Mouse (Mus musculus): ENCODE data around the gene Ets1. TPM values are rescaled to one million over a fixed set of nuclear protein-coding genes. Genes with fewer than 3 reads are reported as not detected.

Ets1 gene
- polyA plus RNA-seq, 1 experiment from 2014 or later, result 115 TPM

DNA sequence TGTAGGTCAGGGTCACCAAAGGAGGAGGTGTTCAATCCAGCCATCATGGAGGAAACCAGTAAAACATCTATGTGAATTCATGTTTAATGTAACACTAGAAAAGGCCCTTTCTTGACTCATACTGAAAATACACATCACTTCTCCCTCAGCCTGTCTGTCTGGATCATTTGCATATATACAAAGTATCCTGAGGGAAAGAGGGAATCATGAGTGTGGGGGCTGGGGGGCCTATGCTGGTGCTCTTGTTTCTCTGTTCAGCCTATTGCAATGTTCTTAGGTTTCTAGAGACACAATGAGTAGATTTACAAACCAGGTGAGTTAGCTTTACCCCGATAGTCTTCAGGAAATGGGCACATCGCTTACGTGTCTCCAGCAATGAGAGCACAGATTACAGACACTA is 129.1 kb downstream of the Ets1 start:
- ATAC-seq (ENCODE audit: low read depth), result no peak
- H3K9ac ChIP-seq (ENCODE audit: low read length), result no peak overlapping the region
- 94% methylated on average over 3 of the region's 3 CpGs for WGBS
- no peaks in the 10 kb centered on the region for H3K9me3 ChIP-seq (ENCODE audit: control insufficient read depth, low read length)
- H3K27me3 ChIP-seq (ENCODE audit: control insufficient read depth, insufficient read depth, low read depth, low read length), result no peaks in the 10 kb centered on the region
- H3K4me2 ChIP-seq (ENCODE audit: low read depth, low read length), result no peak overlapping the region
- peaks cover 2% of the 10 kb centered on the region; the same call in 1 of the 2 replicates for H3K4me1 ChIP-seq (replicated peaks; ENCODE audit: control insufficient read depth, insufficient read depth, low read length)
- H3K27ac ChIP-seq (ENCODE audit: low read length), result no peak overlapping the region
- no peaks in the 10 kb centered on the region for H3K36me3 ChIP-seq (ENCODE audit: control insufficient read depth, insufficient read depth, low read length)
- H3K4me3 ChIP-seq (ENCODE audit: low read length), result no peak overlapping the region

DNA sequence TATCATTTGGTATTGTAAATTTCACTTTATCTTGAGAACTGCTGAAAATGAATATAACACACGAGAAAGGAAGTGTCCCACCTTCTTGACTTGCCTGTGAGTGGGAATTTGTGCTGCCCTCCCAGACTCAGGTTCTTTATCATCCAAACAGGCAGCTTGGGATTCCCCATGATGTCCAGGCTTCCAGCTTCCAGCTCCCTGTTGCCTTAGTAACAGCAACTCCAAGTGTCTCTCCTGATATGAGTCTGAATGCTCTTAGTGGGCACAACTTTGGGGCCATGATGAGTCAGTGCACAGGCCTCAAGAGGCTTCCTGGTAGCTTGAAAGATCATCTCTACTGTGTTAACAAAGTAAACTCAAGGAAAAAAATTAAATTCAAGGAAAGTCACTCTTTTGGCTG is 142.8 kb downstream of the Ets1 start:
- no peaks in the 10 kb centered on the region for H3K4me1 ChIP-seq (replicated peaks; ENCODE audit: control insufficient read depth, insufficient read depth, low read length)
- H3K9me3 ChIP-seq (ENCODE audit: control insufficient read depth, low read length), result no peaks in the 10 kb centered on the region
- no peak for ATAC-seq (ENCODE audit: low read depth)
- H3K4me3 ChIP-seq (ENCODE audit: low read length), result no peak overlapping the region
- no peak overlapping the region for H3K9ac ChIP-seq (ENCODE audit: low read length)
- 50% methylated on average over 1 of the region's 1 CpGs for WGBS
- no peaks in the 10 kb centered on the region for H3K36me3 ChIP-seq (ENCODE audit: control insufficient read depth, insufficient read depth, low read length)
- H3K4me2 ChIP-seq (ENCODE audit: low read depth, low read length), result no peak overlapping the region
- H3K27me3 ChIP-seq (ENCODE audit: control insufficient read depth, insufficient read depth, low read depth, low read length), result no peaks in the 10 kb centered on the region
- no peak overlapping the region for H3K27ac ChIP-seq (ENCODE audit: low read length)

DNA sequence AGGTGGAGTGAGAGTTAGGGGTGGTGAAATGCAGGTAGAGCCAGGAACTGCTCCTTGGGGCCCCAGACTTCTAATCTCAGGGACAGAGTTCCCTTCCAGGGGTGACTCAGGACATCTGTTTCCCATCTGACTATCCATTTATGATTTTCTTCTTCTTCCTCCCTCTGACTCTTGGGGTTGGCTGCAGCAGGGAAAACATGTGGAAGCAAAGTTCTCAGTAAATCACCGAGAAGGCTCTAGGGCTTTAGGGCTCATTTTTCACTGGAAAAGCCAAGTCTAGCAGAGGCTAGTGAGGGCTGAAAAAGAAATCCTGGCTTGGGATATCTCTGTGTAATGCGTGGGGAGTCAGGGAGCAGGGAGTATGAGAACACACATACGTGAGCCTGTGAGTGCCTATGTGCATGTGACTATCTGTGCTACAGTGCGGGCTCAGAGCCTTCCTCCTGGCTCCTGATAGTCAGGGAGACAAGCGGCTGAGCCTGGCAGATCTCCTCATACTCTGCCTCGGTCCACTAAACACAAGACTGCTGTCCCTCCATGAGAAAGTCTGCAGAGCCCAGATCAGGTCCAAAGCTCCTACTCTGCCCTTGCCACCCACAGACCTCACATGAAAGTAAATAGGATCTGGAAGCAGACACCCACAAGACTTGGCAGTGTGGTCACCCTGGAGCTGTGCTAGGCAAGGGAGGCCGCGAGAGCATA is 146.5 kb downstream of the Ets1 start:
- ATAC-seq (ENCODE audit: low read depth), result no peak; the same call in 1 of the 2 replicates
- no peak overlapping the region for H3K9ac ChIP-seq (ENCODE audit: low read length)
- H3K36me3 ChIP-seq (ENCODE audit: control insufficient read depth, insufficient read depth, low read length), result no peaks in the 10 kb centered on the region
- peaks cover 3% of the 10 kb centered on the region for H3K4me1 ChIP-seq (replicated peaks; ENCODE audit: control insufficient read depth, insufficient read depth, low read length)
- H3K4me2 ChIP-seq (ENCODE audit: low read depth, low read length), result no peak overlapping the region
- no peaks in the 10 kb centered on the region for H3K27me3 ChIP-seq (ENCODE audit: control insufficient read depth, insufficient read depth, low read depth, low read length)
- no peak overlapping the region for H3K4me3 ChIP-seq (ENCODE audit: low read length)
- 67% methylated on average over 8 of the region's 8 CpGs for WGBS
- no peaks in the 10 kb centered on the region for H3K9me3 ChIP-seq (ENCODE audit: control insufficient read depth, low read length)
- no peak overlapping the region for H3K27ac ChIP-seq (ENCODE audit: low read length)

DNA sequence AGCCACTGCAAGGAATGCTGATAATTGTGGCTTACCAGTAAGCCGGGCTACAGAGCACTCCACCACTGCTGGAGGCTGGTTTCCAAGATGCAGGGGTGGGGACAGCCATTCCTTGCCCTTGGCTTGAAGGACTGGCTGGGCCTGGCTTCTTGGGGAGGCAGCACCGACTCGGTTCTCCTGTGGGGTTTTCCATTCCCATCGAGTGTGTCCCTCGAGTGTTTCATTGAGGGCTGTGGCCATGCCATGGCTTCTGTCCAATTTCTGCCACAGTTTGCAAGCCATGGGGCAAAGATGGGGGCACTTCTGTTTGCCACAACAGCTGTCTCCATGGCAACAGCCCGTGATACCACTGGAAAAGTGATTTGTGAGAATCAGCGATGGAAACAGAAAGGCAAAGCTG is 151.1 kb downstream of the Ets1 start:
- Histone ChIP-seq H3K27me3 (ENCODE audit: control insufficient read depth, insufficient read depth, low read depth, low read length) (no peaks in the 10 kb centered on the region), H3K4me3 (ENCODE audit: low read length) (no peak overlapping the region), H3K9ac (ENCODE audit: low read length) (no peak overlapping the region), H3K4me1 (replicated peaks; ENCODE audit: control insufficient read depth, insufficient read depth, low read length) (peaks cover 6% of the 10 kb centered on the region), H3K27ac (ENCODE audit: low read length) (no peak overlapping the region), H3K36me3 (ENCODE audit: control insufficient read depth, insufficient read depth, low read length) (no peaks in the 10 kb centered on the region), H3K4me2 (ENCODE audit: low read depth, low read length) (no peak overlapping the region), H3K9me3 (ENCODE audit: control insufficient read depth, low read length) (no peaks in the 10 kb centered on the region)
- WGBS, result 47% methylated on average over 7 of the region's 7 CpGs
- ATAC-seq (ENCODE audit: low read depth), result peak; percentile 19; the same call in 1 of the 2 replicates

DNA sequence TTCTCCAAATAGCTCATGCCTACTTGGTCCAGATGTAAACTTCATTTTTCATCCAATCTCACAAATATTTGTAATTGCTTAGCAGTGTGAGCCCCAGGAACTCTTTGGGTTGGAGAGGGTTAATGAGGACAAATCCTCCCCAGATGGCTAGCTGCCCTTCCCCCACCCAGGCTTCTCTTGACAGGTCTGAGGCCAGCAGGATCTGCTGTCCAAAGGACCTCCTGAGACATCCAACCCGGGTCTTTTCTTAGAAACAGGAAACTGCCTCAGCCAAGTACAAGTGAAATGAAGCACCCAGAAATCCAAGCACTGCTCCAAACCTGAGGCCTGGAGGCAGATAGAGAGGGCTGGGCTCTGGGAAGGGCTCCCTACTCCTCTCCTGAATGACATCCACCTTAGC is 151.6 kb downstream of the Ets1 start:
- WGBS, result 7% methylated on average over 1 of the region's 1 CpGs
- no peaks in the 10 kb centered on the region for H3K9me3 ChIP-seq (ENCODE audit: control insufficient read depth, low read length)
- peaks cover 6% of the 10 kb centered on the region for H3K4me1 ChIP-seq (replicated peaks; ENCODE audit: control insufficient read depth, insufficient read depth, low read length)
- ATAC-seq (ENCODE audit: low read depth), result peak; percentile 57
- H3K27ac ChIP-seq (ENCODE audit: low read length), result no peak overlapping the region
- H3K9ac ChIP-seq (ENCODE audit: low read length), result no peak overlapping the region
- H3K27me3 ChIP-seq (ENCODE audit: control insufficient read depth, insufficient read depth, low read depth, low read length), result no peaks in the 10 kb centered on the region
- no peak overlapping the region for H3K4me3 ChIP-seq (ENCODE audit: low read length)
- no peak overlapping the region for H3K4me2 ChIP-seq (ENCODE audit: low read depth, low read length)
- H3K36me3 ChIP-seq (ENCODE audit: control insufficient read depth, insufficient read depth, low read length), result no peaks in the 10 kb centered on the region

DNA sequence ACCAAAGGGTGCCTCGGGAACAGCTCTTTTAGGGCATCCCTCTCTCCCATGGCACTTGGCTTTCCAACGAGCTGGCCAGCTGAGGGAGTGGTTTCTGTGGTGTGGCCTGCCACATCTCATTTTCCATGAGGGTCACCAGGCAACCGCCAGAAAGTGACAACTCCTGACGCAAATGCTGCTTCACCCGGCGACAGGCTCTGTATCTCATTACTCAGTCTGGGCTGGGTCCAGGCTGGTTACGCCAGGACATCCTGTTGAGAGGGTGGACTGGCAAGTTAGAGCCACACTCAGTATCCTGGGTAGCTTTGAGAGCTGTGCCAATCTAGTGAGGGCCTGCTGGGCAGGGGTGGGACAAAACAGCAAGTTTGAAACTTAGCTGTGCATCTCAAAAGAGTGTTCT is 153.3 kb downstream of the Ets1 start:
- H3K36me3 ChIP-seq (ENCODE audit: control insufficient read depth, insufficient read depth, low read length), result no peaks in the 10 kb centered on the region
- no peak overlapping the region for H3K9ac ChIP-seq (ENCODE audit: low read length)
- no peaks in the 10 kb centered on the region for H3K27me3 ChIP-seq (ENCODE audit: control insufficient read depth, insufficient read depth, low read depth, low read length)
- H3K4me3 ChIP-seq (ENCODE audit: low read length), result no peak overlapping the region
- H3K27ac ChIP-seq (ENCODE audit: low read length), result no peak overlapping the region
- no peaks in the 10 kb centered on the region for H3K9me3 ChIP-seq (ENCODE audit: control insufficient read depth, low read length)
- peaks cover 6% of the 10 kb centered on the region for H3K4me1 ChIP-seq (replicated peaks; ENCODE audit: control insufficient read depth, insufficient read depth, low read length)
- ATAC-seq (ENCODE audit: low read depth), result no peak
- no peak overlapping the region for H3K4me2 ChIP-seq (ENCODE audit: low read depth, low read length)
- 60% methylated on average over 7 of the region's 7 CpGs for WGBS

DNA sequence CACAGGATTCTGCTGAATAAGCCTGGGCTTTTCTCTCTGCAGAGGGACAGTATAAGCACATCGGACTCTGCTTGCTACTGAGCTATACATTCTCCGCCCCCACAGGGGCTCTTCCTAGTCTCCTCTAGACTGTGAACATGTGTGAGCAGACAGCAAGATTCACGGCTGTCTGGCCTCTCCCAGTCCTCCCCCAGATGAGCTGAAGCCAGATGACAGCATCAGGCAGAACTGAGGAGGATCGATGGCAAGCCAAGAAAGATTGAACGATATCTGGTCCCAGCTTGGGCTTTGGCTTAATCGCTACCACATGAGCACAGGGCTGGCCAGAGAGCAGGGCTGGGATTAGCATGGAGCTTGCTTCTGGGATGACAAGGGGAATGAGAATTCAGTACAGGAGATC is 155.7 kb downstream of the Ets1 start:
- H3K27me3 ChIP-seq (ENCODE audit: control insufficient read depth, insufficient read depth, low read depth, low read length), result no peaks in the 10 kb centered on the region
- 0 out of 2 replicates have a peak, but pooled peaks have one; percentile 59 for ATAC-seq (ENCODE audit: low read depth)
- peaks cover 6% of the 10 kb centered on the region for H3K4me1 ChIP-seq (replicated peaks; ENCODE audit: control insufficient read depth, insufficient read depth, low read length)
- H3K27ac ChIP-seq (ENCODE audit: low read length), result no peak overlapping the region
- no peak overlapping the region for H3K4me2 ChIP-seq (ENCODE audit: low read depth, low read length)
- no peaks in the 10 kb centered on the region for H3K9me3 ChIP-seq (ENCODE audit: control insufficient read depth, low read length)
- H3K4me3 ChIP-seq (ENCODE audit: low read length), result no peak overlapping the region
- H3K9ac ChIP-seq (ENCODE audit: low read length), result no peak overlapping the region
- no peaks in the 10 kb centered on the region for H3K36me3 ChIP-seq (ENCODE audit: control insufficient read depth, insufficient read depth, low read length)
- 56% methylated on average over 6 of the region's 6 CpGs for WGBS

DNA sequence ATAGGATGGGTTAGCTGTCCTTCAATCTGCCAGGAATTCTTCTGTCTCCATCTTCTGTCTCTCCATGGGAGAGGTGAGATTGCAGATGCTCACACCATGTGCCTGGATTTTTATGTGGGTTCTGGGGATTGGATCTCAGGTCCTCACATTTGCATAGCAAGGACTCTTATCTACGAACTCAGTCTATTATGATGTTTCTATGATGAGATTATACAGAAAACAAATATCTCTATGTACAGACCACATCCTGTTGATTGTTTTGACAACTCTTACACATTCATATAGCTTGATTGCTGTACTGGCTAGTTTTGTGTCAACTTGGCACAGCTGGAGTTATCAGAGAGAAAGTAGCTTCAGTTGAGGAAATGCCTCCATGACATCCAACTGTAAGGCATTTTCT is 162.2 kb downstream of the Ets1 start:
- Histone ChIP-seq H3K4me2 (ENCODE audit: low read depth, low read length) (no peak overlapping the region), H3K36me3 (ENCODE audit: control insufficient read depth, insufficient read depth, low read length) (no peaks in the 10 kb centered on the region), H3K4me1 (replicated peaks; ENCODE audit: control insufficient read depth, insufficient read depth, low read length) (no peaks in the 10 kb centered on the region), H3K9ac (ENCODE audit: low read length) (no peak overlapping the region), H3K27ac (ENCODE audit: low read length) (no peak overlapping the region), H3K4me3 (ENCODE audit: low read length) (no peak overlapping the region), H3K27me3 (ENCODE audit: control insufficient read depth, insufficient read depth, low read depth, low read length) (no peaks in the 10 kb centered on the region), H3K9me3 (ENCODE audit: control insufficient read depth, low read length) (no peaks in the 10 kb centered on the region)
- ATAC-seq (ENCODE audit: low read depth), result no peak
- 78% methylated on average over 1 of the region's 1 CpGs for WGBS

DNA sequence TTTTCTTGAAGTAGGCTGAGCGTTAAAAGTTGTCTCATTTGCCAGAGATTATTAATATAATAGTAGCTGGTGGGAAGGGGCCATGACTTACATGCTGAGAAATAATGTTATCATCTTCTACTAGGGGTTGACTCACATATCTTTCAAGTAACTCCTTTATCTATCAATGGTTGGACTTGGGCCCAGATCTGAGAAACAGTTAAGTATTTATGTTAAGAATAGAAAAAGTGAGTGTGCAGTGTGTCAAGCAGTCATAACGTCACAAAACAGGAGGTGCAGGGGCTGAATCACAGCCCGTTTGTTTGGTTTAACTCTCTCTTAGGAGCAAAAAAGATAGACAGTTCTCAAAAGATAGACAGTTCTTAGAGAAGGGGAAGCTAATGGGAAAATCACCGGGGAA is 170.1 kb downstream of the Ets1 start:
- no peaks in the 10 kb centered on the region for H3K4me1 ChIP-seq (replicated peaks; ENCODE audit: control insufficient read depth, insufficient read depth, low read length)
- H3K4me3 ChIP-seq (ENCODE audit: low read length), result no peak overlapping the region
- no peak for ATAC-seq (ENCODE audit: low read depth)
- H3K36me3 ChIP-seq (ENCODE audit: control insufficient read depth, insufficient read depth, low read length), result no peaks in the 10 kb centered on the region
- H3K27ac ChIP-seq (ENCODE audit: low read length), result no peak overlapping the region
- no peaks in the 10 kb centered on the region for H3K9me3 ChIP-seq (ENCODE audit: control insufficient read depth, low read length)
- no peaks in the 10 kb centered on the region for H3K27me3 ChIP-seq (ENCODE audit: control insufficient read depth, insufficient read depth, low read depth, low read length)
- no peak overlapping the region for H3K4me2 ChIP-seq (ENCODE audit: low read depth, low read length)
- H3K9ac ChIP-seq (ENCODE audit: low read length), result no peak overlapping the region
- WGBS, result 24% methylated on average over 4 of the region's 4 CpGs
